Mouse (Mus musculus): ENCODE data around the gene Ubp1. TPM values are rescaled to one million over a fixed set of nuclear protein-coding genes. Genes with fewer than 3 reads are reported as not detected.

Ubp1 gene
- polyA plus RNA-seq, 1 experiment, result 23.7 TPM

DNA sequence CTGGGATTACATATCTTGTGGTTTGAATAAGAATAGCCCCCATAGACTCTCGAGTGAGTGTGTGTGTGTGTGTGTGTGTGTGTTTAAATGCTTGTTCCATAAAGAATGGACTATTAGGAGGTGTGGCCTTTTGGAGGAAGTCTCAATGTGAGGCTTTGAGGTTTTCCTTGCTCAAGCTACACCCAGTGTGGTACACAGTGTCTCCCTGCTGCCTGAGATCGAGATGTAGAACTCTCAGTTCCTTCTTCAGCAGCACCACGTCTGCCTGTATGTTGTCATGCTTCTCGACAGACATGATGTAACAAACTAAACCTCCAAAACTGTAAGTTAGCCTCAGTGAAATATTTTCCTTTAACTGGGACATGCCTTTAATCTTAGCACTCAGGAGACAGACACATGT is 2.1 kb upstream of the Ubp1 start:
- Histone ChIP-seq H3K79me2 (ENCODE audit: control insufficient read depth, insufficient read depth) (peaks cover 24% of the 10 kb centered on the region), H3K4me3 (ENCODE audit: insufficient read depth, poor library complexity, severe bottlenecking) (no peak overlapping the region), H3K27me3 (ENCODE audit: control insufficient read depth, insufficient read depth, insufficient read length) (no peaks in the 10 kb centered on the region), H3K36me3 (ENCODE audit: control insufficient read depth, insufficient read depth) (no peaks in the 10 kb centered on the region), H3ac (ENCODE audit: control insufficient read depth, insufficient read length, low read depth) (no peak overlapping the region), H3K79me3 (ENCODE audit: low read depth) (peaks cover 18% of the 10 kb centered on the region)
- TF ChIP-seq CTCF (IDR thresholded peaks at IDR 0.05; ENCODE audit: control insufficient read depth, insufficient read depth, insufficient read length), result no peak
- TF ChIP-seq FOSL1 (IDR thresholded peaks at IDR 0.05; ENCODE audit: insufficient read depth, low read length, poor library complexity, severe bottlenecking), result no peak
- no peak for TF ChIP-seq CEBPB (IDR thresholded peaks at IDR 0.05; ENCODE audit: low read depth)
- no peak for TF ChIP-seq MAX (IDR thresholded peaks at IDR 0.05)
- TF ChIP-seq MYOD1 (IDR thresholded peaks at IDR 0.05; ENCODE audit: control insufficient read depth, insufficient read length, low read depth), result no peak
- no peak for TF ChIP-seq MYOG (IDR thresholded peaks at IDR 0.05; ENCODE audit: control insufficient read depth, extremely low read depth, insufficient read length)
- TF ChIP-seq USF1 (IDR thresholded peaks at IDR 0.05; ENCODE audit: low read depth), result no peak

DNA sequence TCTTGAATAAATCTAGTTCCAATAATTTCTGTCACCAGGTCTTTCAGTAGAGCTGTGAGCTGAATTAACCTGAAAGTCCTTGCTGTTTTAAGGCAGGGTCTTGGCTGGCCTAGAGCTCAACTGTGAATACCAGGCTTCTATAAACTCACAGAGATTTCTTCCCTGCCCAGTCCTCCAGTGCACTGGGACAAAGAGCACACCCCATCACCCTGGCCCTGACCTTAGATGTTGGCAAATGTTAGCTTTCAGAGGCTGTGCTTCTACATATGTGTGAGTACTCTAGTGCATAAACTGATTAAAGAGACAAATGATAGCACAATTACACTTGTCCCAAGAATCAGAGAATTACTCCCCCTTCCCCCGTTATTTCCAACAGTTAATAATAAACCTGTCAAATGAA is 1.1 kb upstream of the Ubp1 start:
- Histone ChIP-seq H3K36me3 (ENCODE audit: control insufficient read depth, insufficient read depth) (no peaks in the 10 kb centered on the region), H3K79me2 (ENCODE audit: control insufficient read depth, insufficient read depth) (peaks cover 35% of the 10 kb centered on the region), H3K4me3 (ENCODE audit: insufficient read depth, poor library complexity, severe bottlenecking) (peak overlapping the region; percentile 76), H3K79me3 (ENCODE audit: low read depth) (peaks cover 28% of the 10 kb centered on the region), H3K27me3 (ENCODE audit: control insufficient read depth, insufficient read depth, insufficient read length) (no peaks in the 10 kb centered on the region), H3ac (ENCODE audit: control insufficient read depth, insufficient read length, low read depth) (no peak overlapping the region)
- TF ChIP-seq FOSL1 (IDR thresholded peaks at IDR 0.05; ENCODE audit: insufficient read depth, low read length, poor library complexity, severe bottlenecking) (no peak), MYOD1 (IDR thresholded peaks at IDR 0.05; ENCODE audit: control insufficient read depth, insufficient read length, low read depth) (no peak)

GRCm38 (mm10) chr9:113931375-113932099 is 803 bp downstream of the Ubp1 start:
- Histone ChIP-seq H3K27me3 (ENCODE audit: control insufficient read depth, insufficient read depth, insufficient read length) (no peaks in the 10 kb centered on the region), H3ac (ENCODE audit: control insufficient read depth, insufficient read length, low read depth) (peak overlapping the region; percentile 90), H3K4me3 (ENCODE audit: insufficient read depth, poor library complexity, severe bottlenecking) (peak overlapping the region; percentile 76), H3K79me3 (ENCODE audit: low read depth) (peaks cover 47% of the 10 kb centered on the region), H3K79me2 (ENCODE audit: control insufficient read depth, insufficient read depth) (peaks cover 54% of the 10 kb centered on the region), H3K36me3 (ENCODE audit: control insufficient read depth, insufficient read depth) (no peaks in the 10 kb centered on the region)
- no peak for TF ChIP-seq MAX (IDR thresholded peaks at IDR 0.05)

GRCm38 (mm10) chr9:113932100-113932470 is 1.4 kb downstream of the Ubp1 start:
- no peak for TF ChIP-seq MAX (IDR thresholded peaks at IDR 0.05)
- no peak for TF ChIP-seq FOSL1 (IDR thresholded peaks at IDR 0.05; ENCODE audit: insufficient read depth, low read length, poor library complexity, severe bottlenecking)
- TF ChIP-seq MYOG (IDR thresholded peaks at IDR 0.05; ENCODE audit: control insufficient read depth, extremely low read depth, insufficient read length), result no peak
- no peak for TF ChIP-seq CTCF (IDR thresholded peaks at IDR 0.05; ENCODE audit: control insufficient read depth, insufficient read depth, insufficient read length)
- no peak for TF ChIP-seq MYOD1 (IDR thresholded peaks at IDR 0.05; ENCODE audit: control insufficient read depth, insufficient read length, low read depth)
- TF ChIP-seq CEBPB (IDR thresholded peaks at IDR 0.05; ENCODE audit: low read depth), result no peak
- no peak for TF ChIP-seq USF1 (IDR thresholded peaks at IDR 0.05; ENCODE audit: low read depth)
- H3K27me3 ChIP-seq (ENCODE audit: control insufficient read depth, insufficient read depth, insufficient read length), result no peaks in the 10 kb centered on the region
- H3K36me3 ChIP-seq (ENCODE audit: control insufficient read depth, insufficient read depth), result no peaks in the 10 kb centered on the region
- H3K79me3 ChIP-seq (ENCODE audit: low read depth), result peaks cover 52% of the 10 kb centered on the region
- H3ac ChIP-seq (ENCODE audit: control insufficient read depth, insufficient read length, low read depth), result peak overlapping the region; percentile 90
- peaks cover 59% of the 10 kb centered on the region for H3K79me2 ChIP-seq (ENCODE audit: control insufficient read depth, insufficient read depth)
- peak overlapping the region; percentile 76 for H3K4me3 ChIP-seq (ENCODE audit: insufficient read depth, poor library complexity, severe bottlenecking)

- peak overlapping the region; percentile 76 for H3K4me3 ChIP-seq (ENCODE audit: insufficient read depth, poor library complexity, severe bottlenecking)
- H3K79me2 ChIP-seq (ENCODE audit: control insufficient read depth, insufficient read depth), result peaks cover 63% of the 10 kb centered on the region
- peak overlapping the region; percentile 59 for H3ac ChIP-seq (ENCODE audit: control insufficient read depth, insufficient read length, low read depth)
- H3K36me3 ChIP-seq (ENCODE audit: control insufficient read depth, insufficient read depth), result no peaks in the 10 kb centered on the region
- peaks cover 55% of the 10 kb centered on the region for H3K79me3 ChIP-seq (ENCODE audit: low read depth)
- TF ChIP-seq CEBPB (IDR thresholded peaks at IDR 0.05; ENCODE audit: low read depth), result no peak
- TF ChIP-seq FOSL1 (IDR thresholded peaks at IDR 0.05; ENCODE audit: insufficient read depth, low read length, poor library complexity, severe bottlenecking), result no peak
- no peak for TF ChIP-seq MAX (IDR thresholded peaks at IDR 0.05)
- no peak for TF ChIP-seq USF1 (IDR thresholded peaks at IDR 0.05; ENCODE audit: low read depth)
- no peak for TF ChIP-seq MYOG (IDR thresholded peaks at IDR 0.05; ENCODE audit: control insufficient read depth, extremely low read depth, insufficient read length)
- TF ChIP-seq CTCF (IDR thresholded peaks at IDR 0.05; ENCODE audit: control insufficient read depth, insufficient read depth, insufficient read length), result no peak
- no peak for TF ChIP-seq MYOD1 (IDR thresholded peaks at IDR 0.05; ENCODE audit: control insufficient read depth, insufficient read length, low read depth)
- H3K27me3 ChIP-seq (ENCODE audit: control insufficient read depth, insufficient read depth, insufficient read length), result no peaks in the 10 kb centered on the region
Measured at GRCm38 (mm10) chr9:113932501-113932900, 1.8 kb downstream of the Ubp1 start.

DNA sequence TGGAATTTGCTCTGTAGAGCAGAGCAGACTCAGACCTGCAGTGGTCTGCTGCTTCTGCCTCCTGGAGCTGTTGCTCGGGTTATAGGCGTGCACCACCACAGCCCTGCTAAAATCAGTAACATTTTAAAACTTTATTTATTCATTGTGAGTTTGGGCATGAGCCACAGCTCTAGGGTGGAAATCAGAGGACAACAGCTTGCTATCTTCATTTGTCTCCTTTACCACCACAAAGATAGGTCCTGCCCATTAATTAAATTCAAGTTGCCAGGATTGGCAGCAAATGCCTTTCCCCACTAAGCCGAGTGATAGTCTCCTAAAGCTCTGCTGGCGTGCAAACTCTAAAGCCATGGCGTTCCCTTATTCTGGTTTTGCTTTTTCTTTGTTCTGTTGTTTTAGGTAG is 4.9 kb downstream of the Ubp1 start:
- no peaks in the 10 kb centered on the region for H3K27me3 ChIP-seq (ENCODE audit: control insufficient read depth, insufficient read depth, insufficient read length)
- no peaks in the 10 kb centered on the region for H3K36me3 ChIP-seq (ENCODE audit: control insufficient read depth, insufficient read depth)
- H3K79me2 ChIP-seq (ENCODE audit: control insufficient read depth, insufficient read depth), result peaks cover 95% of the 10 kb centered on the region
- TF ChIP-seq FOSL1 (IDR thresholded peaks at IDR 0.05; ENCODE audit: insufficient read depth, low read length, poor library complexity, severe bottlenecking) (no peak), MAX (IDR thresholded peaks at IDR 0.05) (no peak), USF1 (IDR thresholded peaks at IDR 0.05; ENCODE audit: low read depth) (no peak), MYOG (IDR thresholded peaks at IDR 0.05; ENCODE audit: control insufficient read depth, extremely low read depth, insufficient read length) (no peak), CEBPB (IDR thresholded peaks at IDR 0.05; ENCODE audit: low read depth) (no peak), MYOD1 (IDR thresholded peaks at IDR 0.05; ENCODE audit: control insufficient read depth, insufficient read length, low read depth) (no peak), CTCF (IDR thresholded peaks at IDR 0.05; ENCODE audit: control insufficient read depth, insufficient read depth, insufficient read length) (no peak)
- H3K4me3 ChIP-seq (ENCODE audit: insufficient read depth, poor library complexity, severe bottlenecking), result no peak overlapping the region
- H3ac ChIP-seq (ENCODE audit: control insufficient read depth, insufficient read length, low read depth), result no peak overlapping the region
- peaks cover 87% of the 10 kb centered on the region for H3K79me3 ChIP-seq (ENCODE audit: low read depth)
